Mouse (Mus musculus): ENCODE measurements around the gene Cstf3. TPM values are rescaled to one million over a fixed set of nuclear protein-coding genes. Genes with fewer than 3 reads are reported as not detected.

Cstf3 gene
- total and polyA plus RNA-seq, 3 experiments, result 17.3 to 50.6 (median 50.3) TPM

GRCm38 (mm10) chr2:104712486-104712809 is 122.1 kb downstream of the Cstf3 start:
- Histone ChIP-seq H3K9me3 (replicated peaks; ENCODE audit: low read length) (no peaks in the 10 kb centered on the region), H3K4me1 (ENCODE audit: control insufficient read depth in 1 of 2, insufficient read depth in 2 of 2) (peaks cover 0 to 19% of the 10 kb centered on the region in 2 experiments; a peak in 3 of 4 replicates), H3K79me2 (replicated peaks; ENCODE audit: control insufficient read depth, extremely low read depth, insufficient read depth, poor library complexity, severe bottlenecking) (no peaks in the 10 kb centered on the region), H3K36me3 (replicated peaks in 1 of 2; ENCODE audit: control insufficient read depth in 1 of 2, insufficient read depth in 1 of 2, low read length in 1 of 2) (no peaks in the 10 kb centered on the region), H3K27me3 (replicated peaks) (no peaks in the 10 kb centered on the region), H3K27ac (ENCODE audit: insufficient read depth, low read depth) (no peak overlapping the region; the same call in 1 of the 2 replicates), H3K4me2 (ENCODE audit: insufficient read depth, low read depth, poor library complexity, severe bottlenecking) (peak overlapping the region; percentile 55), H3K9ac (ENCODE audit: insufficient read depth, low read depth) (peak overlapping the region; percentile 68), H3K4me3 (replicated peaks in 1 of 3; ENCODE audit: low read depth in 2 of 3, low read length in 2 of 3, poor library complexity in 1 of 3) (peak overlapping the region; percentile 44 to 72 (median 48))
- no peak for DNase-seq (ENCODE audit: extremely low read depth)
- dilution Hi-C loops (cut with MboI; ENCODE audit: extremely low pct_ligation_motif_present, extremely low pct_unique_long_range_greater_than_20kb, low sequenced_read_pairs) (no loop called here), in situ Hi-C loops (cut with MboI; ENCODE audit: low pct_ligation_motif_present, low pct_unique_long_range_greater_than_20kb, low sequenced_read_pairs) (no loop called here)
- TF ChIP-seq IRF4 (IDR thresholded peaks at IDR 0.05; ENCODE audit: low read depth, low read length) (no peak), UBTF (IDR thresholded peaks at IDR 0.05; ENCODE audit: low read depth, low read length) (0 out of 2 replicates have a peak, but pooled peaks have one; percentile 4)

- no peak for DNase-seq (ENCODE audit: extremely low read depth)
- Histone ChIP-seq H3K27me3 (replicated peaks) (no peaks in the 10 kb centered on the region), H3K9ac (ENCODE audit: insufficient read depth, low read depth) (no peak overlapping the region), H3K4me1 (ENCODE audit: control insufficient read depth in 1 of 2, insufficient read depth in 2 of 2) (peaks cover 0 to 20% of the 10 kb centered on the region in 2 experiments; a peak in 3 of 4 replicates), H3K9me3 (replicated peaks; ENCODE audit: low read length) (no peaks in the 10 kb centered on the region), H3K4me2 (ENCODE audit: insufficient read depth, low read depth, poor library complexity, severe bottlenecking) (no peak overlapping the region), H3K36me3 (replicated peaks in 1 of 2; ENCODE audit: control insufficient read depth in 1 of 2, insufficient read depth in 1 of 2, low read length in 1 of 2) (no peaks in the 10 kb centered on the region), H3K27ac (ENCODE audit: insufficient read depth, low read depth) (no peak overlapping the region), H3K4me3 (replicated peaks in 1 of 3; ENCODE audit: low read depth in 2 of 3, low read length in 2 of 3, poor library complexity in 1 of 3) (no peak overlapping the region), H3K79me2 (replicated peaks; ENCODE audit: control insufficient read depth, extremely low read depth, insufficient read depth, poor library complexity, severe bottlenecking) (no peaks in the 10 kb centered on the region)
- in situ Hi-C loops (cut with MboI; ENCODE audit: low pct_ligation_motif_present, low pct_unique_long_range_greater_than_20kb, low sequenced_read_pairs) (no loop called here), dilution Hi-C loops (cut with MboI; ENCODE audit: extremely low pct_ligation_motif_present, extremely low pct_unique_long_range_greater_than_20kb, low sequenced_read_pairs) (no loop called here)
- TF ChIP-seq NRF1 (IDR thresholded peaks at IDR 0.05; ENCODE audit: low read depth, low read length) (no peak), JUN (IDR thresholded peaks at IDR 0.05; ENCODE audit: insufficient read depth, low read depth, low read length) (no peak), E2F4 (IDR thresholded peaks at IDR 0.05; ENCODE audit: insufficient replicate concordance, low read depth, low read length) (no peak), MYC (IDR thresholded peaks at IDR 0.05; ENCODE audit: low read depth, low read length) (no peak), SIN3A (IDR thresholded peaks at IDR 0.05; ENCODE audit: low read length) (no peak), ELF1 (IDR thresholded peaks at IDR 0.05; ENCODE audit: low read depth, low read length) (no peak), ZMIZ1 (IDR thresholded peaks at IDR 0.05; ENCODE audit: low read depth, low read length) (no peak), MXI1 (IDR thresholded peaks at IDR 0.05; ENCODE audit: low read depth, low read length) (no peak)
Observed at GRCm38 (mm10) chr2:104714254-104714691, 124.0 kb downstream of the Cstf3 start.

Other genes starting within 250 kb of the Cstf3 start
- under 0.01 TPM in 1 of 2 replicates, not detected in the other for gene D430041D05Rik, start 179.5 kb upstream of the Cstf3 start, total RNA-seq (2012; rRNA removed)
- not detected in 2 replicates for gene D430041D05Rik, start 179.5 kb upstream of the Cstf3 start, total RNA-seq (2014; rRNA removed)
- gene D430041D05Rik, start 179.5 kb upstream of the Cstf3 start, polyA plus RNA-seq (2012; ENCODE audit: insufficient read length, low read depth), result 0.10 TPM in 1 of 2 replicates, not detected in the other
- 14.8 and 17.6 TPM in 2 replicates for gene Hipk3, start 96.1 kb upstream of the Cstf3 start, total RNA-seq (2012; rRNA removed)
- 16.5 and 16.9 TPM in 2 replicates for gene Hipk3, start 96.1 kb upstream of the Cstf3 start, total RNA-seq (2014; rRNA removed)
- 15.4 and 19.5 TPM in 2 replicates for gene Hipk3, start 96.1 kb upstream of the Cstf3 start, polyA plus RNA-seq (2012; ENCODE audit: insufficient read length, low read depth)
- gene Tcp11l1, start 121.6 kb downstream of the Cstf3 start, total RNA-seq (2012; rRNA removed), result 10.1 and 11.7 TPM in 2 replicates
- 1.1 and 2.9 TPM in 2 replicates for gene Tcp11l1, start 121.6 kb downstream of the Cstf3 start, total RNA-seq (2014; rRNA removed)
- gene Tcp11l1, start 121.6 kb downstream of the Cstf3 start, polyA plus RNA-seq (2012; ENCODE audit: insufficient read length, low read depth), result 3.6 and 3.8 TPM in 2 replicates
- gene Pin1rt1, start 125.9 kb downstream of the Cstf3 start, total RNA-seq (2012; rRNA removed), result not detected in 2 replicates
- not detected in 2 replicates for gene Pin1rt1, start 125.9 kb downstream of the Cstf3 start, total RNA-seq (2014; rRNA removed)
- gene Pin1rt1, start 125.9 kb downstream of the Cstf3 start, polyA plus RNA-seq (2012; ENCODE audit: insufficient read length, low read depth), result not detected in 2 replicates
- gene Depdc7, start 152.4 kb downstream of the Cstf3 start, total RNA-seq (2012; rRNA removed), result 4.3 and 5.0 TPM in 2 replicates
- gene Depdc7, start 152.4 kb downstream of the Cstf3 start, total RNA-seq (2014; rRNA removed), result 0.32 and 1.00 TPM in 2 replicates
- gene Depdc7, start 152.4 kb downstream of the Cstf3 start, polyA plus RNA-seq (2012; ENCODE audit: insufficient read length, low read depth), result 0.63 and 0.81 TPM in 2 replicates
- gene Qser1, start 226.2 kb downstream of the Cstf3 start, total RNA-seq (2012; rRNA removed), result 3.3 and 3.7 TPM in 2 replicates
- gene Qser1, start 226.2 kb downstream of the Cstf3 start, total RNA-seq (2014; rRNA removed), result 6.3 and 6.8 TPM in 2 replicates
- 9.5 and 10.2 TPM in 2 replicates for gene Qser1, start 226.2 kb downstream of the Cstf3 start, polyA plus RNA-seq (2012; ENCODE audit: insufficient read length, low read depth)